Mouse (Mus musculus): ENCODE results near the gene Cers5. TPM values are rescaled to one million over a fixed set of nuclear protein-coding genes. Genes with fewer than 3 reads are reported as not detected.

Cers5 gene
- polyA plus RNA-seq, 1 experiment = 44.5 TPM

DNA sequence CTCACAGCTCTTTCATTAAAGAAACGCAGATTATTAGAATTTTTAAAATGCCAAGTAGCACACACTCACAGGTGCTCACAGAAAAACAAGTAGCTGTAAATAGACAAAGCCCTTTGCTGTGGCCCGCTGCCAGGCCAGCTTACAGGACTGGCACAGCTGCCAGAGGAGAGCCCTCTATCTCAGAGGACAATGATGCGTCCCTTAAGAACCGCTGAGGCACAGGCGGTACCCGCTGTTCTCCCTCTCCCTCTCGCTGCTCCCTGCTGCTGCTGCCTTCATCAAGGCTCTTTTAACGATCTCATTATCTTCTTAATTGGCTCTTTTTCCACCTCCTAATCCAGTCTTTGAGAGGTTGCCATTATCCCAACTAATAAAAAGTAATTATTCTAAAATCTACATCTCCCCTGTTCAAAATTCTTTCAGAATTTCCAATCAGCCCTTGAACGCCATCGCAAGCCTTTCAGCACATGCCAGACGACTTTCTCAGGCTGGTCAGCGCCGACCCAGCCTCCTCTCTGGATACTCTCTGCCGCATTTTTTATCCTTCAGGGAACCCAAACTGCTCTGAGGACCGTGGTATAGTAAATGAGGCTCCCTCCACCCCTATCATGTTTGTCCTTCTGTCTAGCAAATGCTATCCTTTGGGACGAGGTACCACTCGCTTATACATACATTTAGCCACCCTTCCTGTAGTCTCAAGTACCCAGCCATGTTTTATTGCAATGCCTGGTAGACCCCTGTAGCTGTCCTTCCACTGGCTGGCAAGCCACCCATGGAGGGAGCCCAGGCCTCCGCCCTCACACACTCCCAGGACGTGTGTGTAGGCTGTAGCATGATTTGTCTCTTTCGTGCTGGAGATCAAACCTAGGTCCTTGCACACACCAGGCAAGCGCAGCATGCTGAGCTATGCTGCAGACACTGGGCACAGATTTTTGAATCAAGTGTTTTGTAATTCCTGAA is 35.4 kb upstream of the Cers5 start:
- Histone ChIP-seq H3K4me3 (ENCODE audit: insufficient read depth, low read length) (no peak overlapping the region), H3K4me1 (ENCODE audit: control insufficient read depth, insufficient read depth, low read length) (no peaks in the 10 kb centered on the region; the same call in 1 of the 2 replicates), H3K27ac (ENCODE audit: insufficient read depth, low read length) (no peak overlapping the region)
- no peak for TF ChIP-seq CTCF (IDR thresholded peaks at IDR 0.05; ENCODE audit: extremely low read depth, insufficient read depth, low read length)
- TF ChIP-seq POLR2A (IDR thresholded peaks at IDR 0.05; ENCODE audit: extremely low read depth, insufficient read depth, low read length) = no peak

GRCm38 (mm10) chr15:99806171-99806570 is 33.5 kb upstream of the Cers5 start:
- Histone ChIP-seq H3K4me1 (ENCODE audit: control insufficient read depth, insufficient read depth, low read length) (no peaks in the 10 kb centered on the region; the same call in 1 of the 2 replicates), H3K27ac (ENCODE audit: insufficient read depth, low read length) (no peak overlapping the region), H3K4me3 (ENCODE audit: insufficient read depth, low read length) (no peak overlapping the region)
- TF ChIP-seq POLR2A (IDR thresholded peaks at IDR 0.05; ENCODE audit: extremely low read depth, insufficient read depth, low read length) (no peak), CTCF (IDR thresholded peaks at IDR 0.05; ENCODE audit: extremely low read depth, insufficient read depth, low read length) (no peak)

DNA sequence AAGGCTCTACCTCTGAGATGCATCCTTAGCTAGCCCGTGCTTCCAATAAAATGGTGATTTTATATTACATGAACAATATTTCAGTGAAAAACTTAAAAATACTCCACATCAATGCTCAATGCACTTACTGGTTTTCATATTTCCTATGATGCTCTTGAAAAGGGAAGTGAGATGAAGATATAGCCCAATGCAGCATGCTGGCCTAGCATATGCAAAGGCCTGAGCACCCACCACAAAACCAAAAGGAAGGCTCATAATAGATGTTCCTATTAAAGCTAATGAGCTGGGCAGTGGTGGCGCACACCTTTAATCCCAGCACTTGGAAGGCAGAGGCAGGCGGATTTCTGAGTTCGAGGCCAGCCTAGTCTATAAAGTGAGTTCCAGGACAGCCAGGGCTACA is 33.0 kb upstream of the Cers5 start:
- TF ChIP-seq CTCF (IDR thresholded peaks at IDR 0.05; ENCODE audit: extremely low read depth, insufficient read depth, low read length) (no peak), POLR2A (IDR thresholded peaks at IDR 0.05; ENCODE audit: extremely low read depth, insufficient read depth, low read length) (no peak)
- H3K4me3 ChIP-seq (ENCODE audit: insufficient read depth, low read length) = no peak overlapping the region

GRCm38 (mm10) chr15:99803186-99803644 is 30.5 kb upstream of the Cers5 start:
- Histone ChIP-seq H3K4me3 (ENCODE audit: insufficient read depth, low read length) (no peak overlapping the region), H3K27ac (ENCODE audit: insufficient read depth, low read length) (no peak overlapping the region), H3K4me1 (ENCODE audit: control insufficient read depth, insufficient read depth, low read length) (peaks cover 2% of the 10 kb centered on the region; the same call in 1 of the 2 replicates)
- no peak for TF ChIP-seq CTCF (IDR thresholded peaks at IDR 0.05; ENCODE audit: extremely low read depth, insufficient read depth, low read length)
- TF ChIP-seq POLR2A (IDR thresholded peaks at IDR 0.05; ENCODE audit: extremely low read depth, insufficient read depth, low read length) = no peak

More for the DNA sequence above, 33.0 kb upstream of the Cers5 start:
- H3K4me1 ChIP-seq (ENCODE audit: control insufficient read depth, insufficient read depth, low read length) = no peaks in the 10 kb centered on the region; the same call in 1 of the 2 replicates
- H3K27ac ChIP-seq (ENCODE audit: insufficient read depth, low read length) = no peak overlapping the region

DNA sequence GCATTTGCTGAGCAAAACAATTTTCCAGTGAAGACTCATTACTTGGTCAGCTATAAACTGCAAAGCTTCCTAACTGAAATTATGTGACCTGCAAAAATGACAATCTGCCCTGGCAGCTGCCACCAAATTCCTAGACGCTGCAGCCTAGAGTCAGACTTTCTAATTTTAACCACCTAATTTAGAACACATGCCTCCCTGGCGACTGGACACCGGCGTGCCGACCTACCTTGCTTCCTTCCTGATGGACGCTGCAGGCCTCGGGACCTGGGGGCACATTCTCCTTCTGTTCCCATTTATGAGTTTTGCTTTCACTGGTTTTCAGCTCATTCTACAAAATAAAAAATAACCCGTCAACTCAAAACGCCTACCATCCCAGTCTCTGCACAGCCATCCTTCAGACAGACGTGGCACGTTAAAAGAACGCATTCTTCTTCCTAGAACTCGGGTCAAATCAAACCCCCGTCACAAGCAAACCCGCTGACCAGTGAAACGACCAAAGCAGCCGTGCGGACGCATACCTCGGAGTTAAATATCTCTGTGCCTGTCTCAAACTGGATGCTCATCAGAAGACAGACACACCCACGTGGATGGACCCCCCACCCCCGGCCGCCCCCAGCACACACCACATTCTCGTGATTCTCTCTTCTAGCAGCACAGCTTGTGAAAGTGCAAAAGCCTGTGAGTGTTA is 29.3 kb upstream of the Cers5 start:
- H3K27ac ChIP-seq (ENCODE audit: insufficient read depth, low read length) = no peak overlapping the region
- no peak for TF ChIP-seq POLR2A (IDR thresholded peaks at IDR 0.05; ENCODE audit: extremely low read depth, insufficient read depth, low read length)
- no peak for TF ChIP-seq CTCF (IDR thresholded peaks at IDR 0.05; ENCODE audit: extremely low read depth, insufficient read depth, low read length)
- H3K4me1 ChIP-seq (ENCODE audit: control insufficient read depth, insufficient read depth, low read length) = 0 out of 2 replicates have a peak, but pooled peaks cover 2% of the 10 kb centered on the region
- H3K4me3 ChIP-seq (ENCODE audit: insufficient read depth, low read length) = no peak overlapping the region

- Histone ChIP-seq H3K4me1 (ENCODE audit: control insufficient read depth, insufficient read depth, low read length) (0 out of 2 replicates have a peak, but pooled peaks cover 2% of the 10 kb centered on the region), H3K27ac (ENCODE audit: insufficient read depth, low read length) (no peak overlapping the region), H3K4me3 (ENCODE audit: insufficient read depth, low read length) (no peak overlapping the region)
- TF ChIP-seq CTCF (IDR thresholded peaks at IDR 0.05; ENCODE audit: extremely low read depth, insufficient read depth, low read length) (no peak), POLR2A (IDR thresholded peaks at IDR 0.05; ENCODE audit: extremely low read depth, insufficient read depth, low read length) (no peak)
These were observed 27.0 kb upstream of the Cers5 start for GRCm38 (mm10) chr15:99799706-99800105.

- Histone ChIP-seq H3K4me1 (ENCODE audit: control insufficient read depth, insufficient read depth, low read length) (0 out of 2 replicates have a peak, but pooled peaks cover 2% of the 10 kb centered on the region), H3K27ac (ENCODE audit: insufficient read depth, low read length) (no peak overlapping the region), H3K4me3 (ENCODE audit: insufficient read depth, low read length) (no peak overlapping the region)
- TF ChIP-seq POLR2A (IDR thresholded peaks at IDR 0.05; ENCODE audit: extremely low read depth, insufficient read depth, low read length) = no peak
- TF ChIP-seq CTCF (IDR thresholded peaks at IDR 0.05; ENCODE audit: extremely low read depth, insufficient read depth, low read length) = no peak
These were observed 25.2 kb upstream of the Cers5 start for GRCm38 (mm10) chr15:99797898-99798297.

DNA sequence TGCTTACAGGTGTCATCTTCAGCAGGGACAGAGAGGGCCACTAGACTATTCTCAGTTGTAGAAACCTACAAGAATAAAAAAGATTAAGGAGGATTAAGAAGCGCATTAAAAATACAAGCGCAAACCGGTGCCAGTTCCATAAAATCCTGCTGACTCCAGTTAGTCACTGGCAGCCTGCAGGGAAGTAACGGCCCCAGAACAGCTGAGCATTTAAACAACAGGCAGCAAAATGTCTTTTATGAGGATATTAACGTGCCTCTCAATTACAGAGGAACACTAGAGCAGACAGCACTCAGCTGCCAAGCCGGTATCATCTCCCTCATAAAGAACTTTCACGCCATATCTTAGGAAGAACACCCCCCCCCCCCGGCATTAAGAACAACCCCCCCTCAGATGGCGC is 24.1 kb upstream of the Cers5 start:
- Histone ChIP-seq H3K4me3 (ENCODE audit: insufficient read depth, low read length) (no peak overlapping the region), H3K4me1 (ENCODE audit: control insufficient read depth, insufficient read depth, low read length) (0 out of 2 replicates have a peak, but pooled peaks cover 2% of the 10 kb centered on the region), H3K27ac (ENCODE audit: insufficient read depth, low read length) (no peak overlapping the region)
- TF ChIP-seq CTCF (IDR thresholded peaks at IDR 0.05; ENCODE audit: extremely low read depth, insufficient read depth, low read length) = no peak
- TF ChIP-seq POLR2A (IDR thresholded peaks at IDR 0.05; ENCODE audit: extremely low read depth, insufficient read depth, low read length) = no peak

GRCm38 (mm10) chr15:99796066-99796465 is 23.4 kb upstream of the Cers5 start:
- Histone ChIP-seq H3K4me1 (ENCODE audit: control insufficient read depth, insufficient read depth, low read length) (0 out of 2 replicates have a peak, but pooled peaks cover 2% of the 10 kb centered on the region), H3K27ac (ENCODE audit: insufficient read depth, low read length) (no peak overlapping the region), H3K4me3 (ENCODE audit: insufficient read depth, low read length) (no peak overlapping the region)
- TF ChIP-seq POLR2A (IDR thresholded peaks at IDR 0.05; ENCODE audit: extremely low read depth, insufficient read depth, low read length) = no peak
- TF ChIP-seq CTCF (IDR thresholded peaks at IDR 0.05; ENCODE audit: extremely low read depth, insufficient read depth, low read length) = peak; percentile 37
